Mouse (Mus musculus): ENCODE results near the gene Pde2a. TPM values are rescaled to one million over a fixed set of nuclear protein-coding genes. Genes with fewer than 3 reads are reported as not detected.

Pde2a gene
- polyA plus RNA-seq, 1 experiment, result 49.3 TPM

DNA sequence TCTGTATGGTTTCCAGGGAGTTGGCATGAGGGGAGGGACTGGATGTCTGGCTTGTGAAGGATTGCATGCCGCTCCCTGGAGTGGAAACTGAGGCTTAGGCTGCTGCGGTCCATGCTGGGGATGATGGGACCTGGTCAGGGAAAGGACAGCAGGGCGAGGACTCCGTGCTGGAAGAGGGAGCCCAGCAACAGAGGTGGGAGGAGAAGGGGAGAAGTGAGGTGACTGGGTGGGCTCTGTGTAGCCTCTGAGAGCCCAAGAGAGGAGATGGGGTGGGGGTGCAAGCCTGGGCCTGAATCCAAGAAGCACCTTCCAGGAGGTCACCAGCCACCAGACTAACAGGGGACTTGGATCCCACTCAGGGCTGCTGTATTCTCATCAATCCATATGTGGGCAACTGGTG, 34.8 kb downstream of the Pde2a start:
- Histone ChIP-seq H3K79me2 (ENCODE audit: control insufficient read depth, insufficient read depth) (peaks cover 5% of the 10 kb centered on the region), H3K36me3 (ENCODE audit: control insufficient read depth, insufficient read depth) (no peaks in the 10 kb centered on the region), H3K4me2 (ENCODE audit: low read depth) (no peak overlapping the region), H3ac (ENCODE audit: control insufficient read depth, insufficient read length) (no peak overlapping the region), H3K4me3 (no peak overlapping the region), H3K27me3 (ENCODE audit: control insufficient read depth, insufficient read depth, insufficient read length) (no peaks in the 10 kb centered on the region)
- TF ChIP-seq SRF (IDR thresholded peaks at IDR 0.05; ENCODE audit: control insufficient read depth, insufficient read length, low read depth), result no peak
- TF ChIP-seq MYOG (IDR thresholded peaks at IDR 0.05; ENCODE audit: control insufficient read depth in 1 of 3, insufficient read depth in 1 of 3, insufficient read length in 2 of 3, low read depth in 2 of 3), result no peak
- no peak for TF ChIP-seq POLR2A (IDR thresholded peaks at IDR 0.05; ENCODE audit: insufficient read length, low read depth)
- TF ChIP-seq POLR2AphosphoS2 (IDR thresholded peaks at IDR 0.05; ENCODE audit: insufficient read length, low read depth), result no peak
- TF ChIP-seq CEBPB (IDR thresholded peaks at IDR 0.05; ENCODE audit: insufficient read depth, poor library complexity, severe bottlenecking), result no peak
- TF ChIP-seq TCF3 (IDR thresholded peaks at IDR 0.05; ENCODE audit: insufficient read length, low read depth), result no peak
- TF ChIP-seq TCF12 (IDR thresholded peaks at IDR 0.05; ENCODE audit: insufficient read depth, poor library complexity, severe bottlenecking), result no peak
- TF ChIP-seq USF1 (IDR thresholded peaks at IDR 0.05; ENCODE audit: low read depth), result no peak
- no peak for TF ChIP-seq REST (IDR thresholded peaks at IDR 0.05; ENCODE audit: insufficient read depth, insufficient read length)
- TF ChIP-seq E2F4 (IDR thresholded peaks at IDR 0.05; ENCODE audit: insufficient read depth), result no peak
- no peak for TF ChIP-seq MAX (IDR thresholded peaks at IDR 0.05; ENCODE audit: low read depth)

DNA sequence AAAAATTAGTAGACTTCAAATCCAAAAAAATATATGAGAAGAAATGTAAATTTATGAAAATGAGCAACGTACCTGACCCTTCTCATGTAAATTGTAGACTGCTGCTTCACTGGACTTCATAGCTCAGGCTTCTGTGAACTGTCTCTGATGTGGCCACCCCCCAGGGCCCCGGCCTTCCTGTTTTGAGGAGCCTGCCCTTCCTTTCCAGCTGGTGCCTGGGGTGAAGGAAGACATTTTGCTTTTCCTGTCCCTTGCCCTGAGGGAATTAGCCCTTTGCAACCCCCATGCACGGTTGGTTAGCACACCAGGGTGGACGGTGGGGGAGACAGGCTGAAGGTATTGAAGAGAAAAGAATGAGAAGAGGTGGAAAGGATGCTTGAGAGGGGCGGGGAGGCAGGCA, 35.3 kb downstream of the Pde2a start:
- Histone ChIP-seq H3K27me3 (ENCODE audit: control insufficient read depth, insufficient read depth, insufficient read length) (no peaks in the 10 kb centered on the region), H3K4me2 (ENCODE audit: low read depth) (no peak overlapping the region), H3K79me2 (ENCODE audit: control insufficient read depth, insufficient read depth) (peaks cover 3% of the 10 kb centered on the region), H3ac (ENCODE audit: control insufficient read depth, insufficient read length) (no peak overlapping the region), H3K36me3 (ENCODE audit: control insufficient read depth, insufficient read depth) (no peaks in the 10 kb centered on the region), H3K4me3 (no peak overlapping the region)
- no peak for TF ChIP-seq TCF3 (IDR thresholded peaks at IDR 0.05; ENCODE audit: insufficient read length, low read depth)
- no peak for TF ChIP-seq MYOG (IDR thresholded peaks at IDR 0.05; ENCODE audit: control insufficient read depth in 1 of 3, insufficient read depth in 1 of 3, insufficient read length in 2 of 3, low read depth in 2 of 3)
- TF ChIP-seq POLR2A (IDR thresholded peaks at IDR 0.05; ENCODE audit: insufficient read length, low read depth), result no peak
- TF ChIP-seq MAX (IDR thresholded peaks at IDR 0.05; ENCODE audit: low read depth), result no peak
- no peak for TF ChIP-seq SRF (IDR thresholded peaks at IDR 0.05; ENCODE audit: control insufficient read depth, insufficient read length, low read depth)
- TF ChIP-seq CEBPB (IDR thresholded peaks at IDR 0.05; ENCODE audit: insufficient read depth, poor library complexity, severe bottlenecking), result no peak
- no peak for TF ChIP-seq E2F4 (IDR thresholded peaks at IDR 0.05; ENCODE audit: insufficient read depth)
- TF ChIP-seq TCF12 (IDR thresholded peaks at IDR 0.05; ENCODE audit: insufficient read depth, poor library complexity, severe bottlenecking), result no peak
- TF ChIP-seq USF1 (IDR thresholded peaks at IDR 0.05; ENCODE audit: low read depth), result no peak
- TF ChIP-seq MYOD1 (IDR thresholded peaks at IDR 0.05; ENCODE audit: control insufficient read depth in 1 of 3, insufficient read length in 2 of 3, low read depth in 2 of 3), result no peak
- no peak for TF ChIP-seq POLR2AphosphoS2 (IDR thresholded peaks at IDR 0.05; ENCODE audit: insufficient read length, low read depth)
- no peak for TF ChIP-seq REST (IDR thresholded peaks at IDR 0.05; ENCODE audit: insufficient read depth, insufficient read length)

DNA sequence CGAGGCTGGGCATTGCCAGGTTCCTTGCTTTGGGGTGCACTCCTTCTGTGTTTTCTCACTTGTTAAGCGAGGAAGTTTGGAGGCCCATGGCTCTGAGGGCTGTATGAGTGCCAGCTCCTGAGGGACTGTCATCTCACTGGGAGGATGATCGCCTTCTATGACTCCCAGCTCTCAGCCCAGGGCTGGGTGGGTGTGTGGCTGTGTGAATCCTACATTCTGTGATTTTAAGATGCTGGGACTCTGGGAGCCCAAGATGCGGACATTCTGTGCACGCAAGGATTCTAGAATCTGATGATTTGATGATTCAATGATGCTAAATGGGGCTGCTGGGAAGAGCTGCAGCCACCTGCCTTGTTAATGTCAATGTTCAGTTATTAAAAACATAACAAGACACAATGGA, 35.8 kb downstream of the Pde2a start:
- Histone ChIP-seq H3K36me3 (ENCODE audit: control insufficient read depth, insufficient read depth) (no peaks in the 10 kb centered on the region), H3K79me2 (ENCODE audit: control insufficient read depth, insufficient read depth) (peaks cover 3% of the 10 kb centered on the region), H3K4me3 (no peak overlapping the region), H3ac (ENCODE audit: control insufficient read depth, insufficient read length) (no peak overlapping the region), H3K4me2 (ENCODE audit: low read depth) (no peak overlapping the region), H3K27me3 (ENCODE audit: control insufficient read depth, insufficient read depth, insufficient read length) (no peaks in the 10 kb centered on the region)
- no peak for TF ChIP-seq POLR2A (IDR thresholded peaks at IDR 0.05; ENCODE audit: insufficient read length, low read depth)
- no peak for TF ChIP-seq MAX (IDR thresholded peaks at IDR 0.05; ENCODE audit: low read depth)
- TF ChIP-seq MYOG (IDR thresholded peaks at IDR 0.05; ENCODE audit: control insufficient read depth in 1 of 3, insufficient read depth in 1 of 3, insufficient read length in 2 of 3, low read depth in 2 of 3), result no peak
- no peak for TF ChIP-seq TCF12 (IDR thresholded peaks at IDR 0.05; ENCODE audit: insufficient read depth, poor library complexity, severe bottlenecking)
- TF ChIP-seq MYOD1 (IDR thresholded peaks at IDR 0.05; ENCODE audit: control insufficient read depth in 1 of 3, insufficient read length in 2 of 3, low read depth in 2 of 3), result no peak
- TF ChIP-seq CEBPB (IDR thresholded peaks at IDR 0.05; ENCODE audit: insufficient read depth, poor library complexity, severe bottlenecking), result no peak
- no peak for TF ChIP-seq POLR2AphosphoS2 (IDR thresholded peaks at IDR 0.05; ENCODE audit: insufficient read length, low read depth)
- TF ChIP-seq SRF (IDR thresholded peaks at IDR 0.05; ENCODE audit: control insufficient read depth, insufficient read length, low read depth), result no peak
- no peak for TF ChIP-seq TCF3 (IDR thresholded peaks at IDR 0.05; ENCODE audit: insufficient read length, low read depth)
- no peak for TF ChIP-seq REST (IDR thresholded peaks at IDR 0.05; ENCODE audit: insufficient read depth, insufficient read length)
- no peak for TF ChIP-seq USF1 (IDR thresholded peaks at IDR 0.05; ENCODE audit: low read depth)
- no peak for TF ChIP-seq E2F4 (IDR thresholded peaks at IDR 0.05; ENCODE audit: insufficient read depth)

GRCm38 (mm10) chr7:101457801-101458200, 36.3 kb downstream of the Pde2a start:
- Histone ChIP-seq H3K79me2 (ENCODE audit: control insufficient read depth, insufficient read depth) (peaks cover 3% of the 10 kb centered on the region), H3K4me3 (no peak overlapping the region), H3K36me3 (ENCODE audit: control insufficient read depth, insufficient read depth) (no peaks in the 10 kb centered on the region), H3K27me3 (ENCODE audit: control insufficient read depth, insufficient read depth, insufficient read length) (no peaks in the 10 kb centered on the region), H3ac (ENCODE audit: control insufficient read depth, insufficient read length) (no peak overlapping the region), H3K4me2 (ENCODE audit: low read depth) (no peak overlapping the region)
- TF ChIP-seq MYOD1 (IDR thresholded peaks at IDR 0.05; ENCODE audit: control insufficient read depth in 1 of 3, insufficient read length in 2 of 3, low read depth in 2 of 3) (peak in 1 of 3 experiments; percentile 16), CEBPB (IDR thresholded peaks at IDR 0.05; ENCODE audit: insufficient read depth, poor library complexity, severe bottlenecking) (no peak), TCF3 (IDR thresholded peaks at IDR 0.05; ENCODE audit: insufficient read length, low read depth) (no peak)

GRCm38 (mm10) chr7:101458278-101458781, 36.8 kb downstream of the Pde2a start:
- Histone ChIP-seq H3ac (ENCODE audit: control insufficient read depth, insufficient read length) (no peak overlapping the region), H3K36me3 (ENCODE audit: control insufficient read depth, insufficient read depth) (no peaks in the 10 kb centered on the region), H3K4me3 (no peak overlapping the region), H3K79me2 (ENCODE audit: control insufficient read depth, insufficient read depth) (peaks cover 3% of the 10 kb centered on the region), H3K4me2 (ENCODE audit: low read depth) (no peak overlapping the region), H3K27me3 (ENCODE audit: control insufficient read depth, insufficient read depth, insufficient read length) (no peaks in the 10 kb centered on the region)
- TF ChIP-seq TCF12 (IDR thresholded peaks at IDR 0.05; ENCODE audit: insufficient read depth, poor library complexity, severe bottlenecking), result peak; percentile 72
- no peak for TF ChIP-seq REST (IDR thresholded peaks at IDR 0.05; ENCODE audit: insufficient read depth, insufficient read length)
- no peak for TF ChIP-seq MAX (IDR thresholded peaks at IDR 0.05; ENCODE audit: low read depth)
- TF ChIP-seq MYOD1 (IDR thresholded peaks at IDR 0.05; ENCODE audit: control insufficient read depth in 1 of 3, insufficient read length in 2 of 3, low read depth in 2 of 3), result peak in 2 of 3 experiments; percentile 82 to 87
- no peak for TF ChIP-seq POLR2A (IDR thresholded peaks at IDR 0.05; ENCODE audit: insufficient read length, low read depth)
- no peak for TF ChIP-seq TCF3 (IDR thresholded peaks at IDR 0.05; ENCODE audit: insufficient read length, low read depth)
- no peak for TF ChIP-seq E2F4 (IDR thresholded peaks at IDR 0.05; ENCODE audit: insufficient read depth)
- TF ChIP-seq SRF (IDR thresholded peaks at IDR 0.05; ENCODE audit: control insufficient read depth, insufficient read length, low read depth), result no peak
- no peak for TF ChIP-seq USF1 (IDR thresholded peaks at IDR 0.05; ENCODE audit: low read depth)
- TF ChIP-seq POLR2AphosphoS2 (IDR thresholded peaks at IDR 0.05; ENCODE audit: insufficient read length, low read depth), result no peak
- TF ChIP-seq MYOG (IDR thresholded peaks at IDR 0.05; ENCODE audit: control insufficient read depth in 1 of 3, insufficient read depth in 1 of 3, insufficient read length in 2 of 3, low read depth in 2 of 3), result peak in 2 of 3 experiments; percentile 42 to 87
- no peak for TF ChIP-seq CEBPB (IDR thresholded peaks at IDR 0.05; ENCODE audit: insufficient read depth, poor library complexity, severe bottlenecking)

All from myocyte (in vitro differentiated cells).